Mouse (Mus musculus) lung, postnatal 0 days (tissue): ENCODE measurements at regions not wholly inside any gene's neighbourhood (a gene's known extent, or its start where the extent isn't known, plus 50 kb on each side); places are given as distances from the start of the nearest gene placed in this dataset.

Experiments
- CTCF ChIP-seq: IDR thresholded peaks from 2 replicates; pipeline ENCODE4 v1.5.1; 2016; ENCODE audit warnings: antibody characterized with exemption, mild to moderate bottlenecking
- EP300 ChIP-seq: IDR thresholded peaks from 2 replicates; pipeline ENCODE4 v1.6.1; 2016; ENCODE audit warnings: antibody characterized with exemption, mild to moderate bottlenecking, control low read depth

GRCm38 (mm10) chr12:109958357-109959085 lies 320.3 kb upstream of the Dio3 start:
- TF ChIP-seq CTCF: peak; percentile 74
- TF ChIP-seq EP300: no peak
